Mouse (Mus musculus) ovary, postnatal 36 days (tissue): ENCODE results near the gene Gatd1.

Source experiments
- DNase-seq: peaks from one replicate; pipeline ENCODE4 v3.0.0; 2022; ENCODE audit warnings: low spot score, mixed read lengths

Gene Gatd1

GRCm38 (mm10) chr7:141390326-141391259 lies 23.3 kb downstream of the Gatd1 start:
- DNase-seq = no peak

- no peak for DNase-seq
Measured at GRCm38 (mm10) chr7:141388487-141389109, 25.3 kb downstream of the Gatd1 start.

- no peak for DNase-seq
Measured at GRCm38 (mm10) chr7:141387807-141388486, 26.0 kb downstream of the Gatd1 start.

- DNase-seq = no peak
Measured at GRCm38 (mm10) chr7:141381068-141381835, 32.7 kb downstream of the Gatd1 start.

GRCm38 (mm10) chr7:141379584-141379983 lies 34.4 kb downstream of the Gatd1 start:
- no peak for DNase-seq

GRCm38 (mm10) chr7:141374399-141374798 lies 39.5 kb downstream of the Gatd1 start:
- no peak for DNase-seq

- DNase-seq = no peak
Measured at GRCm38 (mm10) chr7:141373611-141374010, 40.3 kb downstream of the Gatd1 start.

GRCm38 (mm10) chr7:141371942-141372595 lies 41.9 kb downstream of the Gatd1 start:
- no peak for DNase-seq

GRCm38 (mm10) chr7:141369918-141370317 lies 44.0 kb downstream of the Gatd1 start:
- no peak for DNase-seq

- no peak for DNase-seq
Measured at GRCm38 (mm10) chr7:141367358-141367757, 46.6 kb downstream of the Gatd1 start.

GRCm38 (mm10) chr7:141365049-141365445 lies 48.9 kb downstream of the Gatd1 start:
- DNase-seq = no peak

- DNase-seq = no peak
Measured at GRCm38 (mm10) chr7:141364349-141365048, 49.4 kb downstream of the Gatd1 start.

GRCm38 (mm10) chr7:141363752-141364125 lies 50.2 kb downstream of the Gatd1 start:
- no peak for DNase-seq

GRCm38 (mm10) chr7:141363106-141363751 lies 50.7 kb downstream of the Gatd1 start:
- DNase-seq = peak; percentile 47

GRCm38 (mm10) chr7:141361510-141361909 lies 52.4 kb downstream of the Gatd1 start:
- peak; percentile 55 for DNase-seq
